Mouse (Mus musculus) forelimb bud, embryonic 11.5 days (tissue): ENCODE data around the gene Mrpl30.
A peak's percentile ranks its signal among the peaks of the same experiment; 100 is the strongest.

Experiments
- DNase-seq: peaks from one replicate; pipeline ENCODE4 v3.0.0-alpha.2; 2012; ENCODE audit warnings: low read depth, low spot score

The Mrpl30 gene

GRCm38 (mm10) chr1:37899816-37900215 is 9.5 kb downstream of the Mrpl30 start:
- no peak for DNase-seq

GRCm38 (mm10) chr1:37900288-37900687 is 10.0 kb downstream of the Mrpl30 start:
- no peak for DNase-seq

- DNase-seq = no peak
Observed at GRCm38 (mm10) chr1:37903178-37903577, 12.9 kb downstream of the Mrpl30 start.

GRCm38 (mm10) chr1:37912751-37913150 is 22.5 kb downstream of the Mrpl30 start:
- no peak for DNase-seq

- no peak for DNase-seq
Observed at GRCm38 (mm10) chr1:37916393-37916792, 26.1 kb downstream of the Mrpl30 start, which contains the start of gene Lyg2. Gene Lyg2, minus strand, starts transcription at chr1:37916493.

GRCm38 (mm10) chr1:37917666-37918065 is 27.4 kb downstream of the Mrpl30 start:
- no peak for DNase-seq

GRCm38 (mm10) chr1:37918096-37918495 is 27.8 kb downstream of the Mrpl30 start:
- no peak for DNase-seq

GRCm38 (mm10) chr1:37922536-37922935 is 32.3 kb downstream of the Mrpl30 start:
- no peak for DNase-seq

- DNase-seq = no peak
Observed at GRCm38 (mm10) chr1:37925971-37926370, 35.7 kb downstream of the Mrpl30 start.

- peak; percentile 8 for DNase-seq
Observed at GRCm38 (mm10) chr1:37931806-37932205, 41.5 kb downstream of the Mrpl30 start.
